Mouse (Mus musculus): Measurements from ENCODE around the gene Efl1. TPM values are rescaled to one million over a fixed set of nuclear protein-coding genes. Genes with fewer than 3 reads are reported as not detected.

The Efl1 gene
- polyA plus RNA-seq, 1 experiment from 2014 or later: 21.0 TPM

DNA sequence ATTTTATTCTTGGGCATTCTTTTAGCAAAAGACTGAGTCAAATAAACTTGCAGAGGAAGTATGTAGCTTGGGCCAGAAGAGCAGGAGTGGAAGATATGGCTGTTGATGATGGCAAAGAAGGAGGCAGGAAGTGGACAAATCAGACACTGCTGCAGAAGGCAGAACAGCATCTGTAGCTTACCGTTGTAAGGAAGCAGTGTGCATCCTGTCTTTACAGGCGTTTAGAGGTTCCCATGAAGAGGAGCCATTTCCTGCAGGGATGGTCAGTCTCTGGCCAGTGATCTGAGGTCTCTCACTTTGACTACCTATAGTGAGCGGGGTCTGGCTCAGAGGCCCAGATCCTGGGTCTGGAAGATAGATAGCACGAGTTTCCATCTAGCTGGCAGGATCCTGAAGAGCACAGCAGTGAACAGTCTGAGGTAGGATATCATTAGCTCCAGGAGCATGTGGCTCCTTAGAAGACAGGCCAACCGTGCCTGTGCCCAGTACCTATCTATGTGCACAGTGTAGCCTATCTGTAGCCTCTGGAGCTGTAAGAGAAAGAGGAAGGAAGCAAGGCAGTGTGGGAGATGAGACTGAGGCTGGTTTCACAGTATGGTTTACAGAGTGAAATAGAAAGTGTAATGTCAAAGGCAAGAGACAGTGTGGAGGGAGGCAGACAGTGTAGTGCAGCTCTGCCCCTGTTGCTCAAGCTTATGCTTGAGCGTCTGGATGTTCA lies 42.8 kb downstream of the Efl1 start:
- peaks cover 4% of the 10 kb centered on the region; the same call in 1 of the 2 replicates for H3K4me1 ChIP-seq
- WGBS: 84% methylated on average over 6 of the region's 6 CpGs
- no peak overlapping the region for H3K4me3 ChIP-seq
- no peak for DNase-seq (ENCODE audit: low spot score)
- H3K27ac ChIP-seq (replicated peaks): no peak overlapping the region
- peaks cover 56% of the 10 kb centered on the region for H3K36me3 ChIP-seq
- H3K27me3 ChIP-seq (ENCODE audit: low read depth, poor library complexity, severe bottlenecking): no peaks in the 10 kb centered on the region
- no peaks in the 10 kb centered on the region for H3K9me3 ChIP-seq (replicated peaks)

- Histone ChIP-seq H3K27me3 (ENCODE audit: low read depth, poor library complexity, severe bottlenecking) (no peaks in the 10 kb centered on the region), H3K9me3 (replicated peaks) (no peaks in the 10 kb centered on the region), H3K4me1 (no peaks in the 10 kb centered on the region), H3K36me3 (peaks cover 71% of the 10 kb centered on the region), H3K27ac (replicated peaks) (no peak overlapping the region), H3K4me3 (no peak overlapping the region)
- DNase-seq (ENCODE audit: low spot score): no peak
- 75% methylated on average over 8 of the region's 8 CpGs for whole genome bisulfite sequencing
These were observed 49.3 kb downstream of the Efl1 start for GRCm38 (mm10) chr7:82697668-82698067.

- H3K36me3 ChIP-seq: peaks cover 58% of the 10 kb centered on the region
- 92% methylated on average over 3 of the region's 3 CpGs for WGBS
These were observed 50.6 kb downstream of the Efl1 start for GRCm38 (mm10) chr7:82698968-82699367.

DNA sequence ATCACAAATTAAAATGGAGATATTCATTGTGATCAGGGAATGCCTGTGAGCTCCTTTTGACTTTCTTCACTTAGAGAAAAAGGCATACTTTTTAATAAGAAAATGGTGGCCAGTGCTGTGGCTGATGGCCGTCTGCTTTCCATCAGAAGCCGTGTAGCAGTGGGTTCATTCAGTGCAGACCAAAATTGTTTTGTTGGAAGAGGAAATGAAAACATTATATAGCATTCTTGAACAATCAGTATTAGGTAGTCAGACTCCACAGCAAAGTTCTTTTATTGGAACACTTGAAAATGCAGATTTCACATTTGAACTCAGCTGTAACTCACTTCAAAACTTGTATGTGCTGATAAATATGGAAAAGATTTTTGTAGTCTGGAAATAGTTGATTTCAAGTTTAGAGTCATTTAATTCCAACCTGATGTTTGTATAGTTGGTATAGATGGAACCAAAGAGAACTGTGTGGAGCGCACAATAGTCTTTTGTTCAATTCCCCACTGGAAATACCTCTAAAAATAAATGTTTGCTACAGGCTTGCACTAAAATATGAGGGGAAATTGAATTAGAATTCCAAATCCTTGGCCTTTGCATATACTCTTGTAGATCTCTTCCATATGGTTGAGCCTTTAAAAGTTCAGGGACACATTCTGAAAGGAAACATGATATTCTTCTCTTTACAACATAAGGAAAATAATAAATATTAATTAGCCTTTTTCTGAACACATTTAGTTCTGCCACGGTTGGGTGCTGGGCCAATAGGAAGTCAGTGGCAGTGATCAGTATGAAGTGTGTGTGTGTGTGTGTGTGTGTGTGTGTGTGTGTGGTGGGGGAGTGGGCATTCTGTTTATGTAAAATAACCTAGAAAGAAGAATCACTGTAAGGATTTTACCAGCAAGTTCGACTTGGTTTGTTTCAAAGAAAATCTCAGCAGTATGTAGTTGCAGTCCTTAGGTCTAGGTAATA lies 54.2 kb downstream of the Efl1 start:
- Histone ChIP-seq H3K36me3 (peaks cover 36% of the 10 kb centered on the region), H3K4me3 (no peak overlapping the region), H3K27me3 (ENCODE audit: low read depth, poor library complexity, severe bottlenecking) (no peaks in the 10 kb centered on the region), H3K9me3 (replicated peaks) (no peaks in the 10 kb centered on the region), H3K4me1 (no peaks in the 10 kb centered on the region), H3K27ac (replicated peaks) (no peak overlapping the region)
- WGBS: 85% methylated on average over 5 of the region's 5 CpGs
- DNase-seq (ENCODE audit: low spot score): no peak

More at GRCm38 (mm10) chr7:82698968-82699367, 50.6 kb downstream of the Efl1 start:
- H3K27ac ChIP-seq (replicated peaks): no peak overlapping the region
- H3K9me3 ChIP-seq (replicated peaks): no peaks in the 10 kb centered on the region
- no peaks in the 10 kb centered on the region for H3K4me1 ChIP-seq
- no peak for DNase-seq (ENCODE audit: low spot score)
- H3K27me3 ChIP-seq (ENCODE audit: low read depth, poor library complexity, severe bottlenecking): no peaks in the 10 kb centered on the region
- no peak overlapping the region for H3K4me3 ChIP-seq

DNA sequence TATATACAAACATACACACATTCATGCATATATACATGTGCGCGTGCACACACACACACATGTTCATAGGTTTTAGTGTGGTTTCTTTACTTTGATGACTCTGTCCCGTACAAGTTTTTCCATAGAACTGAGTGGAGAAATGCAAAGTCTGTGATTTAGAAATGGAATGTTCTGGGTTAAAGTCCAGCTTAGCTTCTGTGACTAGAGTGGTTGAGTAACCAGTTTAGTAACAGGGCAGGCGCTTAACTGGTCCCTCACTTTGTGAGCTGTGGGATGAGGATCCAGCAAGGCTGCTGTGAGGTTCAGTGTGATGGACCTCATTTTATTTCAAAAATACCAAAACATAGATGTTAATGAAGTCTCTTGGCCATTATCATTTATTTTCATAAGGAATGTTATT lies 60.8 kb downstream of the Efl1 start:
- WGBS: 96% methylated on average over 4 of the region's 4 CpGs
- DNase-seq (ENCODE audit: low spot score): no peak
- H3K36me3 ChIP-seq: peaks cover 8% of the 10 kb centered on the region; the same call in 1 of the 2 replicates
- no peak overlapping the region for H3K4me3 ChIP-seq
- H3K9me3 ChIP-seq (replicated peaks): no peaks in the 10 kb centered on the region
- no peaks in the 10 kb centered on the region for H3K27me3 ChIP-seq (ENCODE audit: low read depth, poor library complexity, severe bottlenecking)
- no peak overlapping the region for H3K27ac ChIP-seq (replicated peaks)
- no peaks in the 10 kb centered on the region for H3K4me1 ChIP-seq

DNA sequence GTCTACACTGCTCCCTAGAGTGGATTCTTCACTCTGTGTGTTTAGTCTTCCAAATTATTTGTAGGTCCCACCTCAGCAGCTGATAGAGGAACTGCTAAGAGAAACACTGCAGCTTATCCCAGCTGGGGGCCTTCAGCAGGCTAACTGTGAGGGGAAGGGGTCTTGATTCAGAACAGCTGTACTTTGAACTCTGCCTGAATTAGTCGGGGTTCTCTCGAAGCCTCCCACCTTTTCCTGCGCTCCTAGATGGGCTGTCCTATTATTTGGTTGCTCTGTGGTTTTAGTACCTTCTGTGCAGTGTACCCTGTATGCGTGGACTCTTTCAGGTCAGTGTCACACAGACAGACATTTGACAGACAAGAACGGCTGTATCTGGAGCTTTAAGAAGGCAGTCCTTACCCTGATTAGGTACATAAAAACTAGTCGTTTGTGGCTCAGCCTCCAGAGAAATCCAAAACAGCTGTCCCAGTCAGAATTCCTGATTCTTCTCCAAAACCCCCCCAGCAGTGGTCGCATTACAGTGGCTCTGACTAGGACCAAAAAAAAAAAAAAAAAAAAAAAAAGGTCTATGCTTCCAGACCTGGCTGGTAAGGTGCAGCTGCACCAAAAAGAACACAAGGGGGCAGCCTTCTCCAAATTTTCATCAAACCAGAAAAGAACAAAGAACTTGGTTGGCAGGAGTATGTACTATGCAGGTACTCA lies 66.9 kb downstream of the Efl1 start:
- 40% methylated on average over 7 of the region's 7 CpGs for WGBS
- Histone ChIP-seq H3K9me3 (replicated peaks) (no peaks in the 10 kb centered on the region), H3K36me3 (0 out of 2 replicates have a peak, but pooled peaks cover 3% of the 10 kb centered on the region), H3K27me3 (ENCODE audit: low read depth, poor library complexity, severe bottlenecking) (no peaks in the 10 kb centered on the region), H3K4me1 (peaks cover 24% of the 10 kb centered on the region), H3K27ac (replicated peaks) (peak overlapping the region; percentile 71), H3K4me3 (no peak overlapping the region)
- DNase-seq (ENCODE audit: low spot score): peak; percentile 63

GRCm38 (mm10) chr7:82715912-82716601 lies 67.6 kb downstream of the Efl1 start:
- Histone ChIP-seq H3K4me1 (peaks cover 24% of the 10 kb centered on the region), H3K36me3 (no peaks in the 10 kb centered on the region), H3K4me3 (no peak overlapping the region), H3K27ac (replicated peaks) (peak overlapping the region; percentile 71), H3K9me3 (replicated peaks) (no peaks in the 10 kb centered on the region), H3K27me3 (ENCODE audit: low read depth, poor library complexity, severe bottlenecking) (no peaks in the 10 kb centered on the region)
- 64% methylated on average over 8 of the region's 8 CpGs for WGBS
- no peak for DNase-seq (ENCODE audit: low spot score)

DNA sequence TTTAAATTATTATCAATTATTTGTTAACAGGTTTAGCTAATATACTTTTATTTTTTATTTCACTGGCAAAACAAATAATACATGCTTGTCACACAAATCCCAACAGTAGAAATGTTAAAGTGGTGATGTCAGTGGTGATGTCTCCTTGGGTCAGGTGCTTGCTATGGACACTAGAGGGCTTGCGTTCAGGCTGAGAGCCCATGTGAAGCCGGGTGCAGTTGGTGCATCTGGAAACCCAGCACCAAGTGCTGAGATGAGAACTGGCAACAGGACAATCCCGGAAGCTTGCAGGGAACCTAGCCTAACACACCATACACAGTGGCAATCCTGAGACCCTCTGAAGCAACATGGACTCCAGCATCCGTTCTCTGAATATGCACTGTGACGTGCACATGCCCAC lies 70.9 kb downstream of the Efl1 start:
- Histone ChIP-seq H3K4me1 (peaks cover 44% of the 10 kb centered on the region), H3K27ac (replicated peaks) (0 out of 2 replicates have a peak overlapping the region, but pooled peaks have one; percentile 13), H3K9me3 (replicated peaks) (no peaks in the 10 kb centered on the region), H3K36me3 (no peaks in the 10 kb centered on the region), H3K4me3 (no peak overlapping the region), H3K27me3 (ENCODE audit: low read depth, poor library complexity, severe bottlenecking) (no peaks in the 10 kb centered on the region)
- WGBS: 73% methylated on average over 5 of the region's 5 CpGs
- no peak for DNase-seq (ENCODE audit: low spot score)

DNA sequence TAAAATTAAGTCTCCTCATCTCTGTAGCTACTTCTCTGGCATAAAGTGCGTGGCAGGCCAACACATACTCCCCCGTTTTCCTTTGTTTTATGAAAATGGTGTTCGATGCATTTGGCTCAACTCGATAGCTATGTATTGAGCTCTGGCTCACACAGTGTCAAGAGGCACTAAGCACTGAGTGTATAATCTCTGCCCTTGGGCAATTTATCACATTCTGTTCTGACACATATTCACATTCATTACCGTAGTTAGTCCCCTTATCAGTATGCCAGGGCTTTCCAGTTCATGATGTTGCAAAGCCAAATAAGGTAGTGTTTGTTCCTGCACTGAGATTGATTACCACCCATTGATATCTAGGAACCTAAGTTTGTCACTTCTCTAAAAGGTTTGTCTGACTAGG lies 71.3 kb downstream of the Efl1 start:
- 92% methylated on average over 5 of the region's 5 CpGs for WGBS
- H3K9me3 ChIP-seq (replicated peaks): no peaks in the 10 kb centered on the region
- no peaks in the 10 kb centered on the region for H3K36me3 ChIP-seq
- H3K4me3 ChIP-seq: no peak overlapping the region
- peaks cover 44% of the 10 kb centered on the region for H3K4me1 ChIP-seq
- no peak for DNase-seq (ENCODE audit: low spot score)
- 0 out of 2 replicates have a peak overlapping the region, but pooled peaks have one; percentile 13 for H3K27ac ChIP-seq (replicated peaks)
- H3K27me3 ChIP-seq (ENCODE audit: low read depth, poor library complexity, severe bottlenecking): no peaks in the 10 kb centered on the region

DNA sequence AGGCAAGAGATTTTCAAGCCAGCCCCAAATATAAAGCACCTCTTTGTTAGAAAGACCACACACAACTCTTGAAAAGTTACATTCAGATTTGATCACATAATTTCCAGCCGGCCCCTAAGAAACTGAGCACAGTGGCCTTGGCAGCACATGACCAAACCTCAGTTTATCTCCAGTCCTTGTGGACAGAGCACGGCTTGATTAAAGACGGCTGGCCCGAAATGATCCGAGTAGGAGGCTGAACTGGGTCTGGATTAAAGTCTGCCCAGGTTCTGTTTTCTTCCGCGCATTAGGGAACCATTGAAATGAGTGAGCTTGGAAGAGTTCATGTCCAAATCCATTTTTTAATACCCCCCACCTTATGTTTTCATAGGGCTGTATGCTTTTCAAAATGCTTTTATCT lies 72.1 kb downstream of the Efl1 start:
- no peak for DNase-seq (ENCODE audit: low spot score)
- no peaks in the 10 kb centered on the region for H3K27me3 ChIP-seq (ENCODE audit: low read depth, poor library complexity, severe bottlenecking)
- peaks cover 45% of the 10 kb centered on the region for H3K4me1 ChIP-seq
- H3K36me3 ChIP-seq: no peaks in the 10 kb centered on the region
- no peak overlapping the region for H3K27ac ChIP-seq (replicated peaks)
- WGBS: 89% methylated on average over 7 of the region's 7 CpGs
- H3K4me3 ChIP-seq: no peak overlapping the region
- no peaks in the 10 kb centered on the region for H3K9me3 ChIP-seq (replicated peaks)

- no peak overlapping the region for H3K4me3 ChIP-seq
- 72% methylated on average over 7 of the region's 7 CpGs for WGBS
- H3K9me3 ChIP-seq (replicated peaks): no peaks in the 10 kb centered on the region
- H3K27me3 ChIP-seq (ENCODE audit: low read depth, poor library complexity, severe bottlenecking): no peaks in the 10 kb centered on the region
- H3K36me3 ChIP-seq: no peaks in the 10 kb centered on the region
- no peak for DNase-seq (ENCODE audit: low spot score)
- H3K27ac ChIP-seq (replicated peaks): no peak overlapping the region
- peaks cover 46% of the 10 kb centered on the region for H3K4me1 ChIP-seq
These were observed 72.5 kb downstream of the Efl1 start for GRCm38 (mm10) chr7:82720906-82721305.
